Mouse (Mus musculus): ENCODE results near the gene Kcnj15.

GRCm38 (mm10) chr16:95349745-95350144 is 92.4 kb downstream of the Kcnj15 start:
- TF ChIP-seq GATA1 (IDR thresholded peaks at IDR 0.05; ENCODE audit: borderline replicate concordance, low read length) (no peak), FLI1 (IDR thresholded peaks at IDR 0.05; ENCODE audit: low read length) (no peak)
